Mouse (Mus musculus): ENCODE data around the gene Bcl2. TPM values are rescaled to one million over a fixed set of nuclear protein-coding genes. Genes with fewer than 3 reads are reported as not detected.
A peak's percentile ranks its signal among the peaks of the same experiment; 100 is the strongest.

The Bcl2 gene
- polyA plus RNA-seq, 1 experiment from 2014 or later, result 0.97 TPM

- WGBS (ENCODE audit: insufficient replicate concordance), result 41% methylated on average over 2 of the region's 2 CpGs
- Histone ChIP-seq H3K36me3 (ENCODE audit: control insufficient read depth, insufficient read depth) (no peaks in the 10 kb centered on the region), H3K27ac (ENCODE audit: low read length) (no peak overlapping the region), H3K9ac (ENCODE audit: low read depth, low read length) (no peak overlapping the region), H3K9me3 (replicated peaks; ENCODE audit: control insufficient read depth, low read length) (no peaks in the 10 kb centered on the region), H3K4me2 (ENCODE audit: low read depth, low read length) (no peak overlapping the region), H3K27me3 (ENCODE audit: control insufficient read depth, insufficient read depth, low read depth, low read length) (no peaks in the 10 kb centered on the region), H3K4me3 (ENCODE audit: low read depth, low read length) (no peak overlapping the region), H3K4me1 (ENCODE audit: control insufficient read depth, low read depth, low read length) (no peaks in the 10 kb centered on the region; the same call in 1 of the 2 replicates)
- ATAC-seq (ENCODE audit: low read depth), result no peak
These were observed 28.4 kb downstream of the Bcl2 start for GRCm38 (mm10) chr1:106685702-106686101.

- no peak for ATAC-seq (ENCODE audit: low read depth)
- no peaks in the 10 kb centered on the region for H3K27me3 ChIP-seq (ENCODE audit: control insufficient read depth, insufficient read depth, low read depth, low read length)
These were observed 29.5 kb downstream of the Bcl2 start for GRCm38 (mm10) chr1:106684546-106684945.

GRCm38 (mm10) chr1:106682829-106683228 is 31.2 kb downstream of the Bcl2 start:
- no peaks in the 10 kb centered on the region for H3K9me3 ChIP-seq (replicated peaks; ENCODE audit: control insufficient read depth, low read length)
- ATAC-seq (ENCODE audit: low read depth), result no peak
- no peak overlapping the region for H3K4me2 ChIP-seq (ENCODE audit: low read depth, low read length)
- H3K4me1 ChIP-seq (ENCODE audit: control insufficient read depth, low read depth, low read length), result no peaks in the 10 kb centered on the region; the same call in 1 of the 2 replicates
- 60% methylated on average over 3 of the region's 3 CpGs for WGBS (ENCODE audit: insufficient replicate concordance)
- H3K4me3 ChIP-seq (ENCODE audit: low read depth, low read length), result no peak overlapping the region
- H3K27me3 ChIP-seq (ENCODE audit: control insufficient read depth, insufficient read depth, low read depth, low read length), result no peaks in the 10 kb centered on the region
- H3K9ac ChIP-seq (ENCODE audit: low read depth, low read length), result no peak overlapping the region
- H3K27ac ChIP-seq (ENCODE audit: low read length), result no peak overlapping the region
- no peaks in the 10 kb centered on the region for H3K36me3 ChIP-seq (ENCODE audit: control insufficient read depth, insufficient read depth)

More at GRCm38 (mm10) chr1:106684546-106684945, 29.5 kb downstream of the Bcl2 start:
- Histone ChIP-seq H3K9ac (ENCODE audit: low read depth, low read length) (no peak overlapping the region), H3K27ac (ENCODE audit: low read length) (no peak overlapping the region), H3K4me3 (ENCODE audit: low read depth, low read length) (no peak overlapping the region), H3K36me3 (ENCODE audit: control insufficient read depth, insufficient read depth) (no peaks in the 10 kb centered on the region), H3K4me1 (ENCODE audit: control insufficient read depth, low read depth, low read length) (no peaks in the 10 kb centered on the region; the same call in 1 of the 2 replicates), H3K4me2 (ENCODE audit: low read depth, low read length) (no peak overlapping the region), H3K9me3 (replicated peaks; ENCODE audit: control insufficient read depth, low read length) (no peaks in the 10 kb centered on the region)
- 50% methylated on average over 3 of the region's 3 CpGs for WGBS (ENCODE audit: insufficient replicate concordance)

DNA sequence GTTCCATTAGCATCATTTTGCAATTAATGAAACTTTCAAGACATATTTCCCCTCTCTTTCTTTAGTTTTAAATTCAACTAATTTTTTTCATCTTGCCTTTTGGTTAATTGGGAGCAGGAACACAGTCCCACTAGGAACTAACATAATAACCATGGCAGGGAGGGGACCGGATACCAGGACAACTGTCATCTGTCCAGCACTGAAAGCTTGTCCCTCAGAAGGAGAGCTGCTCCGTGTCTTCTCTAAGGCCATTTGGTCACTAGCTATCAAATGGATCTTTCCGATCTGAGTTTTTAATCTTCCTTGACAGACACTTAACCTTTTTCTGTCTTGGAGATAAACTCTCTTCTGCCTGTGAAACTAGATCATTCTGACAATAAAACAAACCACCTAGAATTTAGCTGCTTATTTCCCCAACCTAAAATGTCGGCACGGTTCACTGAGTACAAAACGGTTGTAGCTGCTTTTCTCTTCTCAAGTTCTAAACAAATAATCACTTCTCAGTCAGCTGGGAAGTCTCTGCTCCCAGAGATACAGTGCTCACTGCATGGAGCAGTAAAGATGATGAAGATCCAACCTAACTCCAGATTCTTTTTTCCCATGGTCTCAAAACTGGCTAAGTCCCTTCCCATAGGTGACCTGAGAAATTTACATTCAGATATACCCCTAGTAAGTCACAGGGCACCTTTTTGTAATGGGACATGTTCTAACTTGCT is 34.1 kb downstream of the Bcl2 start:
- H3K36me3 ChIP-seq (ENCODE audit: control insufficient read depth, insufficient read depth), result no peaks in the 10 kb centered on the region
- H3K27me3 ChIP-seq (ENCODE audit: control insufficient read depth, insufficient read depth, low read depth, low read length), result no peaks in the 10 kb centered on the region
- H3K4me1 ChIP-seq (ENCODE audit: control insufficient read depth, low read depth, low read length), result no peaks in the 10 kb centered on the region
- no peaks in the 10 kb centered on the region for H3K9me3 ChIP-seq (replicated peaks; ENCODE audit: control insufficient read depth, low read length)
- H3K27ac ChIP-seq (ENCODE audit: low read length), result no peak overlapping the region
- no peak for ATAC-seq (ENCODE audit: low read depth)
- no peak overlapping the region for H3K9ac ChIP-seq (ENCODE audit: low read depth, low read length)
- 65% methylated on average over 6 of the region's 6 CpGs for WGBS (ENCODE audit: insufficient replicate concordance)
- no peak overlapping the region for H3K4me3 ChIP-seq (ENCODE audit: low read depth, low read length)
- no peak overlapping the region for H3K4me2 ChIP-seq (ENCODE audit: low read depth, low read length)

GRCm38 (mm10) chr1:106678060-106678478 is 36.0 kb downstream of the Bcl2 start:
- 52% methylated on average over 5 of the region's 5 CpGs for WGBS (ENCODE audit: insufficient replicate concordance)
- no peak overlapping the region for H3K9ac ChIP-seq (ENCODE audit: low read depth, low read length)
- H3K4me3 ChIP-seq (ENCODE audit: low read depth, low read length), result no peak overlapping the region
- no peak for ATAC-seq (ENCODE audit: low read depth)
- H3K4me2 ChIP-seq (ENCODE audit: low read depth, low read length), result no peak overlapping the region
- H3K4me1 ChIP-seq (ENCODE audit: control insufficient read depth, low read depth, low read length), result no peaks in the 10 kb centered on the region
- H3K27ac ChIP-seq (ENCODE audit: low read length), result no peak overlapping the region
- H3K9me3 ChIP-seq (replicated peaks; ENCODE audit: control insufficient read depth, low read length), result no peaks in the 10 kb centered on the region
- H3K27me3 ChIP-seq (ENCODE audit: control insufficient read depth, insufficient read depth, low read depth, low read length), result no peaks in the 10 kb centered on the region
- no peaks in the 10 kb centered on the region for H3K36me3 ChIP-seq (ENCODE audit: control insufficient read depth, insufficient read depth)

DNA sequence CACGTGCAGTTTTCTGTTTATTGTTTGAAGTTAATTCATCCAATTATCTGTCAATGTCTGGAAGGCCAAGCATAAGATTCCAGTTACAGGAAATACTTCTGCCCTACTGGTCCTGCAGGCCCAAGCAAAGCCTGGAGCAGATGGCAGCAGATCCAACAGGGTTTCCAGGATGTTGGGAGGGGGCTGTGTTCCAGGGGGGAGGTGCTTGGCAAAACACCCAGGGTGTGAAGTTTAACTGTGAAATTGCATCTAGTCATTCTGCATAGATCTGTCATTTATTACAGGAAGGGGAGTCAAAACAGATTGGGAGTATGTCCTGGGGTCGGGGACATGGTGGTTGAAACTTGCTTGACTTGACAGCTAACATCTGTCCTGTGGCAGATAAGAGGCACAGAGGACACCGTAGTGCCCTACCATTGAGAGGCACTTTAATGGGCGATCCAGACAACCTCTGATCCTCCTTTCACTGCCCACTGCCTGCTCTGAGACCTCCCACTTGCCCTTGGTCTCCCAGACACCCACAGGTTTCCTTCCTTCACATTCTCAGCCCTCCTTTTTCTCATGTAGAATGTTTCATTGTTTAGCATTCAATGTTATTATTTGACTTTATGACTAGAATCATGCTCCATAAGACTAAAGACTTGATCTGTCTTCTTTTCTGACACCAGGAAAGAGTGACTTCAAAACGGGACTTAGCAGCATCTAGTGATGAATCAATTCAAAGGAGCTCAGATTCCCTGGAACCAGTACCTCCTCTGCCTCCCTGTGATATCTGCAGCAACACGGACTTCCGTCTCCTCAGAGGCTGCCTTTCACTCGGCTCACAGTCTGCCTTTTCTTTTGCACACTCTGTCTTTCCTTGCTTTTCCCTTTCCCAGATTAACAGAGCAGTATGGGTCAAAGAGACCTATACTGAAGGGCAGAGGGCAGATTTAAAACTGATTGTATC is 47.7 kb downstream of the Bcl2 start:
- no peak overlapping the region for H3K27ac ChIP-seq (ENCODE audit: low read length)
- no peaks in the 10 kb centered on the region for H3K9me3 ChIP-seq (replicated peaks; ENCODE audit: control insufficient read depth, low read length)
- WGBS (ENCODE audit: insufficient replicate concordance), result 39% methylated on average over 8 of the region's 8 CpGs
- ATAC-seq (ENCODE audit: low read depth), result 0 out of 2 replicates have a peak, but pooled peaks have one; percentile 27
- H3K9ac ChIP-seq (ENCODE audit: low read depth, low read length), result no peak overlapping the region
- no peaks in the 10 kb centered on the region for H3K36me3 ChIP-seq (ENCODE audit: control insufficient read depth, insufficient read depth)
- H3K4me1 ChIP-seq (ENCODE audit: control insufficient read depth, low read depth, low read length), result no peaks in the 10 kb centered on the region
- H3K4me3 ChIP-seq (ENCODE audit: low read depth, low read length), result no peak overlapping the region
- no peaks in the 10 kb centered on the region for H3K27me3 ChIP-seq (ENCODE audit: control insufficient read depth, insufficient read depth, low read depth, low read length)
- no peak overlapping the region for H3K4me2 ChIP-seq (ENCODE audit: low read depth, low read length)

- no peak overlapping the region for H3K27ac ChIP-seq (ENCODE audit: low read length)
- H3K4me1 ChIP-seq (ENCODE audit: control insufficient read depth, low read depth, low read length), result no peaks in the 10 kb centered on the region
- no peaks in the 10 kb centered on the region for H3K36me3 ChIP-seq (ENCODE audit: control insufficient read depth, insufficient read depth)
- WGBS (ENCODE audit: insufficient replicate concordance), result 56% methylated on average over 1 of the region's 1 CpGs
- H3K9me3 ChIP-seq (replicated peaks; ENCODE audit: control insufficient read depth, low read length), result no peaks in the 10 kb centered on the region
- no peak for ATAC-seq (ENCODE audit: low read depth)
- no peak overlapping the region for H3K9ac ChIP-seq (ENCODE audit: low read depth, low read length)
- no peak overlapping the region for H3K4me2 ChIP-seq (ENCODE audit: low read depth, low read length)
- no peaks in the 10 kb centered on the region for H3K27me3 ChIP-seq (ENCODE audit: control insufficient read depth, insufficient read depth, low read depth, low read length)
- no peak overlapping the region for H3K4me3 ChIP-seq (ENCODE audit: low read depth, low read length)
These were observed 49.1 kb downstream of the Bcl2 start for GRCm38 (mm10) chr1:106664978-106665377.

GRCm38 (mm10) chr1:106662486-106662885 is 51.6 kb downstream of the Bcl2 start:
- Histone ChIP-seq H3K4me3 (ENCODE audit: low read depth, low read length) (no peak overlapping the region), H3K9ac (ENCODE audit: low read depth, low read length) (no peak overlapping the region), H3K4me1 (ENCODE audit: control insufficient read depth, low read depth, low read length) (no peaks in the 10 kb centered on the region; the same call in 1 of the 2 replicates), H3K4me2 (ENCODE audit: low read depth, low read length) (no peak overlapping the region), H3K9me3 (replicated peaks; ENCODE audit: control insufficient read depth, low read length) (no peaks in the 10 kb centered on the region), H3K36me3 (ENCODE audit: control insufficient read depth, insufficient read depth) (no peaks in the 10 kb centered on the region), H3K27ac (ENCODE audit: low read length) (no peak overlapping the region), H3K27me3 (ENCODE audit: control insufficient read depth, insufficient read depth, low read depth, low read length) (no peaks in the 10 kb centered on the region)
- no peak for ATAC-seq (ENCODE audit: low read depth)
- WGBS (ENCODE audit: insufficient replicate concordance), result 68% methylated on average over 5 of the region's 5 CpGs
